7 mouse cellular contexts compared by ENCODE assay signal in the genomic region with DNA sequence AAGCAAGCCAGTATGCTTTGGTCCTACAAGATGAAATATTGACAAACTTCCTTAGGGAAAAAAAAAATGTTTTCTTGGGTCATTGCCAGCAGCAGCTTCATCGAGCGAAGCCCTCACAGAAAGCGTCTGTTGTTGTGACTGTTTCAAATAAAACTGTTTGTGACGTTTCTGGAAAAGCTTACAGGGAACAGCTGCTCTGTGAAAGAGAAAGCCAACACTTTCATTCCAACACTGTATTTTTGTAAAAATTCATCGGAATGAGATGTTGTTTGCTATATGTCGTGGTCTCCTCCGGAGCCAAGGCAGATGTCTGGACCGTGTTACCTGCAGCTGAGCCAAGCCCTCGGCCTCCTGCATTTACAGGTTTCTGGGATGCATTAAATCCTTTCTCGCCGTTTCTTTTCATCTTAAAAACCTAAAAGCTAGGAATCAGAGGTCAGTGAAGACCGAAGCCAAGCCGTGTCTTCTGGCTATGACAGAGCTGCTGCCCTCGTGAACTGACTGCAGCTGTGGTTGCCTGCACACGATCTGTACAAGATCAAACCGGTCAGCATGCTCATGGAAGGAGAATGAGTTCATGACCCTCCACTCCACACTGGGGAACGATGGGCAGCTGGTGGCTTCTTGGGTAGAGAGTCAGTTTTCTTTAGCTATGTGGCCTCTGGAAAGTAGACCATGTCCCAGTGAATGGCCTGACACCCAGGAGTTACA. TPM values are rescaled to one million over a fixed set of nuclear protein-coding genes. Genes with fewer than 3 reads are reported as not detected.
DNase-seq lines count a peak whose midpoint lies in the region; ATAC-seq lines count a peak whose summit lies in the region.

No protein-coding gene starts in this region.

- peak overlapping the region; percentile 89 for H3K27ac ChIP-seq in kidney, embryonic 15.5 days

- intact Hi-C loops in left cerebral cortex, postnatal 4 days (cut with DNase I): no loop called here

- 60% methylated on average over 17 of the region's 17 CpGs for whole genome bisulfite sequencing in kidney, embryonic 15.5 days

- DNase-seq in left cerebral cortex, adult 9 months (ENCODE audit: low spot score in 2 of 2): peak; percentile 33 to 48
- DNase-seq in left cerebral cortex, postnatal 4 days: no peak
- DNase-seq in gastrocnemius, postnatal 25 days: peak; percentile 12
- DNase-seq in right cerebral cortex, postnatal 10 days (ENCODE audit: low spot score in 2 of 2): peak; percentile 33 to 66
- DNase-seq in embryo, embryonic 9.5 days (ENCODE audit: extremely low spot score): no peak

- no peaks in the 10 kb centered on the region for H3K9me3 ChIP-seq in kidney, embryonic 15.5 days (replicated peaks)

- peaks cover 9% of the 10 kb centered on the region for H3K4me1 ChIP-seq in kidney, embryonic 15.5 days

- ATAC-seq in kidney, embryonic 15.5 days (replicated peaks; ENCODE audit: low FRiP score): peak; percentile 67
- no peak for ATAC-seq in megakaryocyte, adult 5-6 weeks (ENCODE audit: poor library complexity, severe bottlenecking)

- H3K9ac ChIP-seq in kidney, embryonic 15.5 days: no peak overlapping the region

- H3K4me3 ChIP-seq in kidney, embryonic 15.5 days (replicated peaks): no peak overlapping the region

- no peak overlapping the region for H3K4me2 ChIP-seq in kidney, embryonic 15.5 days

- no peaks in the 10 kb centered on the region for H3K36me3 ChIP-seq in kidney, embryonic 15.5 days

- no peaks in the 10 kb centered on the region for H3K27me3 ChIP-seq in kidney, embryonic 15.5 days

RNA-seq across cellular contexts. Expression of a gene that starts 50.0 kb away (rescaled TPM):
- total RNA-seq in left cerebral cortex, postnatal 4 days (2021): 10 to 100 TPM; 51.5 to 53.2 TPM
- total RNA-seq in gastrocnemius, postnatal 25 days (2021): 10 to 100 TPM; 62.9 to 65.7 TPM
- 208 and 216 TPM in 2 replicates for polyA plus RNA-seq in kidney, embryonic 15.5 days (2015; fragmentation: Nextera tagmentation; extraction: Ambion mirVana)
- 88.1 and 98.8 TPM in 2 replicates for total RNA-seq in megakaryocyte, adult 5-6 weeks (2015)
- 34.4 and 35.8 TPM in 2 replicates for total RNA-seq in megakaryocyte, adult 5-6 weeks (2017)

Comparison
In these comparisons a context has a peak if more than half of its experiments do, and no peak if none do; other contexts are left out.
1. DNase-seq: peak in left cerebral cortex, adult 9 months (2 of 2), gastrocnemius, postnatal 25 days (single experiment) and right cerebral cortex, postnatal 10 days (2 of 2); none in left cerebral cortex, postnatal 4 days (single experiment) and embryo, embryonic 9.5 days (single experiment).